Mouse (Mus musculus) ES-Bruce4 (cell line): ENCODE data around the gene Fto.

ENCODE experiments used
- CTCF ChIP-seq: IDR thresholded peaks from one replicate; pipeline ENCODE4 v1.8.1; 2011; ENCODE audit warnings: low read depth, low read length
- EP300 ChIP-seq: IDR thresholded peaks from 2 replicates; pipeline ENCODE4 v1.6.1; 2011; ENCODE audit warnings: low read depth, low read length; ENCODE audit not compliant: insufficient read depth
- POLR2A ChIP-seq: IDR thresholded peaks from one replicate; pipeline ENCODE4 v1.8.1; 2011; ENCODE audit warnings: low read length; ENCODE audit not compliant: insufficient read depth

GRCm38 (mm10) chr8:91269374-91269958 lies 43.9 kb upstream of the Fto start:
- TF ChIP-seq CTCF (no peak), EP300 (no peak), POLR2A (no peak)
